Mouse (Mus musculus): ENCODE results near the gene Hoxb8. TPM values are rescaled to one million over a fixed set of nuclear protein-coding genes. Genes with fewer than 3 reads are reported as not detected.

The Hoxb8 gene
- total RNA-seq, 2 experiments from 2014 or later = not detected

GRCm38 (mm10) chr11:96265954-96266353, 15.8 kb upstream of the Hoxb8 start:
- ATAC-seq (replicated peaks; ENCODE audit: low FRiP score, low TSS enrichment, poor library complexity, severe bottlenecking) = no peak

GRCm38 (mm10) chr11:96267021-96267920, 14.4 kb upstream of the Hoxb8 start:
- ATAC-seq (replicated peaks; ENCODE audit: low FRiP score, low TSS enrichment, poor library complexity, severe bottlenecking) = no peak

GRCm38 (mm10) chr11:96268031-96268745, 13.5 kb upstream of the Hoxb8 start:
- no peak for ATAC-seq (replicated peaks; ENCODE audit: low FRiP score, low TSS enrichment, poor library complexity, severe bottlenecking)

- no peak for ATAC-seq (replicated peaks; ENCODE audit: low FRiP score, low TSS enrichment, poor library complexity, severe bottlenecking)
These were observed 11.8 kb upstream of the Hoxb8 start for GRCm38 (mm10) chr11:96269869-96270268.

- no peak for ATAC-seq (replicated peaks; ENCODE audit: low FRiP score, low TSS enrichment, poor library complexity, severe bottlenecking)
These were observed 10.6 kb upstream of the Hoxb8 start, which contains the start of gene Hoxb9 for GRCm38 (mm10) chr11:96270996-96271540. Hoxb9 (plus strand) TSS chr11:96271457.

GRCm38 (mm10) chr11:96271541-96272011, 10.1 kb upstream of the Hoxb8 start:
- ATAC-seq (replicated peaks; ENCODE audit: low FRiP score, low TSS enrichment, poor library complexity, severe bottlenecking) = 0 out of 2 replicates have a peak, but pooled peaks have one; percentile 51

GRCm38 (mm10) chr11:96272024-96272921, 9.4 kb upstream of the Hoxb8 start:
- ATAC-seq (replicated peaks; ENCODE audit: low FRiP score, low TSS enrichment, poor library complexity, severe bottlenecking) = no peak

GRCm38 (mm10) chr11:96274428-96274827, 7.3 kb upstream of the Hoxb8 start:
- no peak for ATAC-seq (replicated peaks; ENCODE audit: low FRiP score, low TSS enrichment, poor library complexity, severe bottlenecking)

GRCm38 (mm10) chr11:96275896-96276295, 5.8 kb upstream of the Hoxb8 start:
- ATAC-seq (replicated peaks; ENCODE audit: low FRiP score, low TSS enrichment, poor library complexity, severe bottlenecking) = no peak

- no peak for ATAC-seq (replicated peaks; ENCODE audit: low FRiP score, low TSS enrichment, poor library complexity, severe bottlenecking)
These were observed 4.3 kb upstream of the Hoxb8 start for GRCm38 (mm10) chr11:96277151-96278044.

- ATAC-seq (replicated peaks; ENCODE audit: low FRiP score, low TSS enrichment, poor library complexity, severe bottlenecking) = no peak
These were observed 3.4 kb upstream of the Hoxb8 start for GRCm38 (mm10) chr11:96278324-96278723.

- peak; percentile 87 for ATAC-seq (replicated peaks; ENCODE audit: low FRiP score, low TSS enrichment, poor library complexity, severe bottlenecking)
These were observed 2.9 kb upstream of the Hoxb8 start for GRCm38 (mm10) chr11:96278773-96279172.

- no peak for ATAC-seq (replicated peaks; ENCODE audit: low FRiP score, low TSS enrichment, poor library complexity, severe bottlenecking)
These were observed 2.1 kb upstream of the Hoxb8 start for GRCm38 (mm10) chr11:96279421-96280233.

- no peak for ATAC-seq (replicated peaks; ENCODE audit: low FRiP score, low TSS enrichment, poor library complexity, severe bottlenecking)
These were observed 1.0 kb upstream of the Hoxb8 start for GRCm38 (mm10) chr11:96280399-96281378.

- ATAC-seq (replicated peaks; ENCODE audit: low FRiP score, low TSS enrichment, poor library complexity, severe bottlenecking) = no peak
These were observed 309 bp upstream of the Hoxb8 start for GRCm38 (mm10) chr11:96281396-96281795.

- ATAC-seq (replicated peaks; ENCODE audit: low FRiP score, low TSS enrichment, poor library complexity, severe bottlenecking) = no peak
These were observed 1.2 kb downstream of the Hoxb8 start for GRCm38 (mm10) chr11:96282795-96283430.
